Mouse (Mus musculus) kidney, embryonic 15.5 days (tissue): ENCODE measurements around the gene Chchd3. TPM values are rescaled to one million over a fixed set of nuclear protein-coding genes. Genes with fewer than 3 reads are reported as not detected.

Experiments
- ATAC-seq: fragments of 200-750 bp; cut with Nextera tagmentation; replicated peaks from 2 replicates; pipeline ENCODE4 v1.8.0; 2017; ENCODE audit warnings: moderate TSS enrichment; ENCODE audit not compliant: low FRiP score
- H3K27ac ChIP-seq: fragments of 300-500 bp; sonication (generic); 2 replicates; pipeline ENCODE4 v1.5.1; 2015; ENCODE audit warnings: mild to moderate bottlenecking, inconsistent platforms
- H3K27me3 ChIP-seq: fragments of 300-500 bp; sonication (generic); 2 replicates; pipeline ENCODE4 v1.6.1; 2015; ENCODE audit warnings: inconsistent platforms
- H3K36me3 ChIP-seq: fragments of 300-500 bp; sonication (generic); 2 replicates; pipeline ENCODE4 v1.6.1; 2015; ENCODE audit warnings: inconsistent platforms
- H3K4me1 ChIP-seq: fragments of 300-500 bp; sonication (generic); 2 replicates; pipeline ENCODE4 v1.6.1; 2015; ENCODE audit warnings: inconsistent platforms
- H3K4me2 ChIP-seq: fragments of 300-500 bp; sonication (generic); 2 replicates; pipeline ENCODE4 v1.6.1; 2015; ENCODE audit warnings: moderate library complexity, mild to moderate bottlenecking, inconsistent platforms
- H3K4me3 ChIP-seq: fragments of 300-500 bp; sonication (generic); replicated peaks from 2 replicates; pipeline ENCODE4 v1.5.1; 2015; ENCODE audit warnings: mild to moderate bottlenecking, inconsistent platforms
- H3K9ac ChIP-seq: fragments of 300-500 bp; sonication (generic); 2 replicates; pipeline ENCODE4 v1.6.1; 2015; ENCODE audit warnings: mild to moderate bottlenecking, inconsistent platforms
- H3K9me3 ChIP-seq: fragments of 300-500 bp; sonication (generic); replicated peaks from 2 replicates; pipeline ENCODE4 v1.6.1; 2016; ENCODE audit warnings: inconsistent platforms
- WGBS: fragments of 180-500 bp; shearing (Covaris S2); methylation state at CpG from one replicate; pipeline ENCODE4 v1.1.7; 2015; ENCODE audit warnings: mixed read lengths; 5-methylcytosine and 5-hydroxymethylcytosine counted together
- polyA plus RNA-seq: library from polyadenylated mRNA; unstranded; fragments of >200 nt; fragmentation: Nextera tagmentation; extraction: Ambion mirVana; gene quantifications from 2 replicates; pipeline ENCODE4 v1.2.1, GENCODE M21; 2015

Gene Chchd3
- polyA plus RNA-seq, 1 experiment from 2014 or later, result 116 TPM

- Histone ChIP-seq H3K27ac (no peak overlapping the region), H3K9ac (no peak overlapping the region), H3K36me3 (peaks cover 18% of the 10 kb centered on the region; the same call in 1 of the 2 replicates), H3K9me3 (0 out of 2 replicates have a peak, but pooled peaks cover 3% of the 10 kb centered on the region), H3K27me3 (no peaks in the 10 kb centered on the region), H3K4me2 (no peak overlapping the region), H3K4me3 (no peak overlapping the region), H3K4me1 (no peaks in the 10 kb centered on the region)
- 77% methylated on average over 7 of the region's 7 CpGs for WGBS
- no peak for ATAC-seq
Observed at GRCm38 (mm10) chr6:32837165-32837938, 222.7 kb downstream of the Chchd3 start.

DNA sequence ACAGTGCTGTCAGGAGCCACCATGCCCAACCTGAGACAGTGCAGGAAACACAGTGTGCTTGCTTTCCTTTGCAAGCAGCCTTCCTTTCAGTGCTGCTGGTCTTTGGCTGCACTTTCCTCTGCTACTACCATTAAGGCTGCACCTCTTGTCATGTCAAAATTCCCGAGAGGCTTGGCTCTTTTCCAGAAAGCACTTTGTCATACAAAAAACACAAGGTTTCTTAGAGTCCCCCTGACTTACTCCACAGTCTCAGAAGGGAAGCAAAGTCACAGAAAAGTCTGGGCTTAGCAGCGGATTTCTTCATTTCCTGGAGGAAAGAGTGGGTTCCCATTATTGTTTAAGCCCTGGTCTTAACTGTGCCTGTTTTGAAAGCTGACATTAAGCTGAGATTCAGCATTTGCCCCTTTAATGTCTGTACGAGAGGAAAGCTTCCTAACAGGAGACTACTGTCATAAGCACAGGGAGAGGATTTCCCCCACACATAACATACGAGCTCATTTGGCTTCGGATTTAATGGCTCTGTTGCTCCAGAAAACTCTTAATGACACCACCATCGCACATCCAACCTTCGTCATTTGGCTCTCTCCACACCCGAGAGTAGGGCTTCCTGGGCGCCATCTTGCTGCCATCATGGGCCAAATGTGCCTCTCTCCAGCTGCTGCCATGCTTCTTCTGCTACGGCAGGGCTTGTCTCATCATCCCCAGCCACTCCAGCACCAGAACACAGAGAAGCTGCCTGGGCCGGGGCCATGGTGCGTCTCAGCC, 236.0 kb downstream of the Chchd3 start:
- ATAC-seq, result 0 out of 2 replicates have a peak, but pooled peaks have one; percentile 22

GRCm38 (mm10) chr6:32818961-32819360, 241.1 kb downstream of the Chchd3 start:
- no peak overlapping the region for H3K4me2 ChIP-seq
- H3K9ac ChIP-seq, result no peak overlapping the region
- no peaks in the 10 kb centered on the region for H3K9me3 ChIP-seq
- no peak overlapping the region for H3K4me3 ChIP-seq
- H3K4me1 ChIP-seq, result peaks cover 7% of the 10 kb centered on the region; the same call in 1 of the 2 replicates
- 77% methylated on average over 4 of the region's 4 CpGs for WGBS
- no peak overlapping the region for H3K27ac ChIP-seq
- no peaks in the 10 kb centered on the region for H3K36me3 ChIP-seq
- no peak for ATAC-seq
- no peaks in the 10 kb centered on the region for H3K27me3 ChIP-seq

More for the DNA sequence above, 236.0 kb downstream of the Chchd3 start:
- Histone ChIP-seq H3K36me3 (no peaks in the 10 kb centered on the region), H3K27ac (peak overlapping the region; percentile 80), H3K4me2 (no peak overlapping the region), H3K4me3 (no peak overlapping the region), H3K4me1 (peaks cover 13% of the 10 kb centered on the region; the same call in 1 of the 2 replicates), H3K9ac (no peak overlapping the region), H3K9me3 (no peaks in the 10 kb centered on the region), H3K27me3 (no peaks in the 10 kb centered on the region)
- WGBS, result 60% methylated on average over 12 of the region's 12 CpGs

- Histone ChIP-seq H3K4me2 (no peak overlapping the region), H3K4me3 (no peak overlapping the region), H3K27ac (no peak overlapping the region), H3K36me3 (no peaks in the 10 kb centered on the region), H3K9me3 (no peaks in the 10 kb centered on the region), H3K27me3 (no peaks in the 10 kb centered on the region), H3K9ac (no peak overlapping the region), H3K4me1 (no peaks in the 10 kb centered on the region)
- ATAC-seq, result no peak
- WGBS, result 94% methylated on average over 1 of the region's 1 CpGs
Observed at GRCm38 (mm10) chr6:32808796-32809195, 251.3 kb downstream of the Chchd3 start.

- H3K9me3 ChIP-seq, result no peaks in the 10 kb centered on the region
- no peak overlapping the region for H3K9ac ChIP-seq
Observed at GRCm38 (mm10) chr6:32807771-32808170, 252.3 kb downstream of the Chchd3 start.

DNA sequence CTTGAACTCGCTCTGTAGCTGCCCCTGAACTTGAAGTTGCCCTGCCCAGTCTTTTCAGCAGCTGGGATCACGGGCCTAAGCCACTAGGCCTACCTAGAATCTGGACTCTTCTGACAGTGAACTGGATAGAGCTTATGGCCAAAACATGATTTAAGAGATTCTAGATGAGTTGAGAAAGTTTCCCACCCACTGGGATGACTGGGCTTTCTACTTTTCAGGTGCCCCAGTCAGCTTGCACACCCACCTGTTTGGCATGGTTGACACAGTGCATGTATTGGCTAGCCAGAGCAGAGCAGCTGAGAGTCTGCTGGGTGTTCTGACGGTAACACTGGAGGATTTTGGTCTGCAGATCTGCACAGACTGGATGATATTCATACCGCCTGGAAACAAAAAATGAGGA, 256.4 kb downstream of the Chchd3 start:
- WGBS, result 91% methylated on average over 4 of the region's 4 CpGs
- Histone ChIP-seq H3K36me3 (peaks cover 21% of the 10 kb centered on the region; the same call in 1 of the 2 replicates), H3K9ac (no peak overlapping the region), H3K4me1 (no peaks in the 10 kb centered on the region), H3K9me3 (no peaks in the 10 kb centered on the region), H3K27me3 (no peaks in the 10 kb centered on the region), H3K27ac (no peak overlapping the region), H3K4me3 (no peak overlapping the region), H3K4me2 (no peak overlapping the region)
- ATAC-seq, result no peak

More at GRCm38 (mm10) chr6:32807771-32808170, 252.3 kb downstream of the Chchd3 start:
- ATAC-seq, result no peak
- Histone ChIP-seq H3K4me1 (no peaks in the 10 kb centered on the region), H3K4me2 (no peak overlapping the region), H3K4me3 (no peak overlapping the region), H3K27me3 (no peaks in the 10 kb centered on the region), H3K36me3 (peaks cover 5% of the 10 kb centered on the region; the same call in 1 of the 2 replicates), H3K27ac (no peak overlapping the region)
- 54% methylated on average over 4 of the region's 4 CpGs for WGBS

DNA sequence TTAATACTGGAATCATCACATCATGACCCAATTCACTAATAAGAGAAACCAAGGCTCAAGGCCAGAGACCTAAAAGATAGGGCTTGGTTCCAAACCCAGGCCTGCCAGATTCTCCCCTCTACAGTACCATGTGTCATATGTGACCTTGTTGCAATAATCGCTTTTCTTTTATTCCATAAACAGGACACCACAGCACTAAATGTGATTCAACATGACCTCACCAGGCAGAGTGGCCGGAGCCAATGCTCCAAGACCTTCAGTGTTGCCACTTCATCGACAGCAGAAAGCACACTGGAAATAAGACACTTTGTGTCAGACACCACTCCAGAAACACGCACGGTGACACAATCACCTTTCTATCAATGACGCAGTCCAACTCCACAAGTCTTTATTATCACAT, 258.3 kb downstream of the Chchd3 start:
- Histone ChIP-seq H3K36me3 (peaks cover 21% of the 10 kb centered on the region; the same call in 1 of the 2 replicates), H3K9me3 (no peaks in the 10 kb centered on the region), H3K4me2 (no peak overlapping the region), H3K27me3 (no peaks in the 10 kb centered on the region), H3K4me1 (no peaks in the 10 kb centered on the region), H3K27ac (no peak overlapping the region), H3K4me3 (no peak overlapping the region), H3K9ac (no peak overlapping the region)
- 95% methylated on average over 6 of the region's 6 CpGs for WGBS
- ATAC-seq, result no peak

GRCm38 (mm10) chr6:32797525-32797924, 262.5 kb downstream of the Chchd3 start:
- Histone ChIP-seq H3K9ac (no peak overlapping the region), H3K4me1 (no peaks in the 10 kb centered on the region; the same call in 1 of the 2 replicates), H3K4me3 (no peak overlapping the region), H3K36me3 (peaks cover 14% of the 10 kb centered on the region; the same call in 1 of the 2 replicates), H3K4me2 (no peak overlapping the region), H3K27me3 (no peaks in the 10 kb centered on the region), H3K9me3 (no peaks in the 10 kb centered on the region), H3K27ac (no peak overlapping the region)
- ATAC-seq, result no peak
- 37% methylated on average over 4 of the region's 4 CpGs for WGBS

- H3K36me3 ChIP-seq, result peaks cover 14% of the 10 kb centered on the region; the same call in 1 of the 2 replicates
- H3K9me3 ChIP-seq, result no peaks in the 10 kb centered on the region
- H3K9ac ChIP-seq, result no peak overlapping the region
- H3K27me3 ChIP-seq, result no peaks in the 10 kb centered on the region
- WGBS, result 61% methylated on average over 8 of the region's 8 CpGs
- no peaks in the 10 kb centered on the region; the same call in 1 of the 2 replicates for H3K4me1 ChIP-seq
- no peak overlapping the region for H3K4me3 ChIP-seq
- ATAC-seq, result no peak
- H3K4me2 ChIP-seq, result no peak overlapping the region
- H3K27ac ChIP-seq, result no peak overlapping the region
Observed at GRCm38 (mm10) chr6:32795653-32796500, 264.2 kb downstream of the Chchd3 start.

DNA sequence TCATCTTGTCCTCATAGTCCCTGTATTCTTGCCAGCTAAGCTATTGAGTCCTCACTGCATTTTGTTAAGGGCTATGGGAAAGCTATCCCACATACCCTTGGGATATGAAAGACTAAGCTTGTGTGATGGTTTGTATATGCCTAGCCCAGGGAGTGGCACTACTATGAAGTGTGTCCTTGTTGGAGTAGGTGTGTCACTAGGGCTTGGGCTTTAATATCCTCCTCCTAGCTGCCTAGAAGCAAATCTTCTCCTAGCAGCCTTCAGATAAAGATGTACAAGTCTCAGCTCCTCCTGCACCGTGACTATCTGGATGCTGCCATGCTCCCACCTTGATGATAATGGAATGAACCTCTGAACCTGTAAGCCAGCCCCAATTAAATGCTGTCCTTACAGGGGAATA, 266.5 kb downstream of the Chchd3 start:
- WGBS, result 92% methylated on average over 1 of the region's 1 CpGs
- no peak overlapping the region for H3K4me2 ChIP-seq
- H3K27ac ChIP-seq, result no peak overlapping the region
- no peaks in the 10 kb centered on the region; the same call in 1 of the 2 replicates for H3K4me1 ChIP-seq
- H3K4me3 ChIP-seq, result no peak overlapping the region
- no peaks in the 10 kb centered on the region for H3K27me3 ChIP-seq
- H3K36me3 ChIP-seq, result peaks cover 14% of the 10 kb centered on the region; the same call in 1 of the 2 replicates
- H3K9me3 ChIP-seq, result no peaks in the 10 kb centered on the region
- no peak for ATAC-seq
- H3K9ac ChIP-seq, result no peak overlapping the region

- no peak overlapping the region for H3K27ac ChIP-seq
- H3K9ac ChIP-seq, result no peak overlapping the region
- no peak overlapping the region for H3K4me3 ChIP-seq
- no peaks in the 10 kb centered on the region for H3K27me3 ChIP-seq
- no peaks in the 10 kb centered on the region for H3K9me3 ChIP-seq
- H3K4me2 ChIP-seq, result no peak overlapping the region
- H3K4me1 ChIP-seq, result peaks cover 2% of the 10 kb centered on the region
- no peak for ATAC-seq
- 95% methylated on average over 3 of the region's 3 CpGs for WGBS
- H3K36me3 ChIP-seq, result peaks cover 14% of the 10 kb centered on the region; the same call in 1 of the 2 replicates
Observed at GRCm38 (mm10) chr6:32793163-32793562, 266.9 kb downstream of the Chchd3 start.
